Mouse (Mus musculus) adrenal gland, adult 2 months (tissue): ENCODE data around the gene Cfp. TPM values are rescaled to one million over a fixed set of nuclear protein-coding genes. Genes with fewer than 3 reads are reported as not detected.

Source experiments
- DNase-seq: peaks from one replicate; pipeline ENCODE4 v3.0.0; 2021
- long read RNA-seq: library from polyadenylated mRNA; stranded (forward); transcript quantifications from one replicate; pipeline ENCODE4 v2.0.0, GENCODE M21; 2021
- polyA plus RNA-seq: library from polyadenylated mRNA; depleted of rRNA; stranded (reverse); fragments of >200 nt; gene quantifications from 2 replicates; pipeline ENCODE4 v1.2.3, GENCODE M21; 2012; rRNA removed
- total RNA-seq, 2 experiments: library from RNA; stranded (reverse); gene quantifications; 2 replicates each; pipeline ENCODE4 v1.2.3; 2021

Gene Cfp
- 10 to 100 TPM; 11.6 to 12.1 TPM for total RNA-seq
- 23.6 and 24.0 TPM in 2 replicates for polyA plus RNA-seq
- long read RNA-seq, partial matches to known transcripts, result 0 of 2 reads
- long read RNA-seq, other reads (novel, unspliced or antisense), result 0 of 2 reads

- no peak for DNase-seq
Measured at GRCm38 (mm10) chrX:20931364-20931763, at the start of gene Cfp. TSS of gene Cfp (minus strand) at chrX:20931555.

- no peak for DNase-seq
Measured at GRCm38 (mm10) chrX:20980901-20981300, 49.5 kb upstream of the Cfp start.

GRCm38 (mm10) chrX:20961477-20962378 lies 30.4 kb upstream of the Cfp start, which contains the start of gene Uxt:
TSS of gene Uxt (minus strand) at chrX:20962017.
- DNase-seq, result peak; percentile 92

GRCm38 (mm10) chrX:20950191-20950880 lies 19.0 kb upstream of the Cfp start, which contains the start of gene Elk1:
TSS of gene Elk1 (minus strand) at chrX:20950608.
- peak; percentile 91 for DNase-seq

GRCm38 (mm10) chrX:20946055-20946454 lies 14.7 kb upstream of the Cfp start:
- DNase-seq, result peak; percentile 45

- DNase-seq, result no peak
Measured at GRCm38 (mm10) chrX:20931963-20932362, 608 bp upstream of the Cfp start.

GRCm38 (mm10) chrX:20929859-20930258 lies 1.5 kb downstream of the Cfp start:
- no peak for DNase-seq

GRCm38 (mm10) chrX:20924976-20925375 lies 6.4 kb downstream of the Cfp start:
- no peak for DNase-seq

- DNase-seq, result no peak
Measured at GRCm38 (mm10) chrX:20923506-20923905, 7.8 kb downstream of the Cfp start.

GRCm38 (mm10) chrX:20921366-20921765 lies 10.0 kb downstream of the Cfp start:
- DNase-seq, result no peak

- peak; percentile 87 for DNase-seq
Measured at GRCm38 (mm10) chrX:20920844-20921364, 10.5 kb downstream of the Cfp start, which contains the start of gene Syn1. TSS of gene Syn1 (minus strand) at chrX:20921004.

GRCm38 (mm10) chrX:20920249-20920843 lies 11.0 kb downstream of the Cfp start:
- DNase-seq, result no peak

- peak; percentile 11 for DNase-seq
Measured at GRCm38 (mm10) chrX:20915075-20915474, 16.3 kb downstream of the Cfp start.

- DNase-seq, result no peak
Measured at GRCm38 (mm10) chrX:20913726-20914125, 17.6 kb downstream of the Cfp start.

GRCm38 (mm10) chrX:20910074-20910473 lies 21.3 kb downstream of the Cfp start:
- DNase-seq, result no peak

Other genes with a start within 250 kb of the Cfp start
- gene Cdk16, start 243.6 kb downstream of the Cfp start, total RNA-seq, result 100 to 1,000 TPM; 145 to 176 TPM
- 244 and 254 TPM in 2 replicates for gene Cdk16, start 243.6 kb downstream of the Cfp start, polyA plus RNA-seq
- gene Usp11, start 227.6 kb downstream of the Cfp start, total RNA-seq, result 10 to 100 TPM; 23.4 to 25.5 TPM
- gene Usp11, start 227.6 kb downstream of the Cfp start, polyA plus RNA-seq, result 13.6 and 14.7 TPM in 2 replicates
- gene Araf, start 133.7 kb downstream of the Cfp start, total RNA-seq, result 100 to 1,000 TPM; 120 to 133 TPM
- 229 and 248 TPM in 2 replicates for gene Araf, start 133.7 kb downstream of the Cfp start, polyA plus RNA-seq
- 10 to 100 TPM; 20.7 to 45.5 TPM for gene Timp1, start 61.4 kb downstream of the Cfp start, total RNA-seq
- gene Timp1, start 61.4 kb downstream of the Cfp start, polyA plus RNA-seq, result 34.9 and 39.0 TPM in 2 replicates
- gene Syn1, start 10.6 kb downstream of the Cfp start, total RNA-seq, result 10 to 100 TPM in 1 of 2 experiments, 1 to 10 TPM in 1; 8.1 to 12.4 TPM
- 11.4 and 12.2 TPM in 2 replicates for gene Syn1, start 10.6 kb downstream of the Cfp start, polyA plus RNA-seq
- 10 to 100 TPM; 14.6 to 16.5 TPM for gene Elk1, start 19.1 kb upstream of the Cfp start, total RNA-seq
- gene Elk1, start 19.1 kb upstream of the Cfp start, polyA plus RNA-seq, result 34.3 and 35.0 TPM in 2 replicates
- 10 to 100 TPM; 35.9 to 42.6 TPM for gene Uxt, start 30.5 kb upstream of the Cfp start, total RNA-seq
- gene Uxt, start 30.5 kb upstream of the Cfp start, polyA plus RNA-seq, result 6.9 TPM in 2 replicates
- 1 to 10 TPM; 6.7 to 7.0 TPM for gene Zfp182, start 130.8 kb upstream of the Cfp start, total RNA-seq
- gene Zfp182, start 130.8 kb upstream of the Cfp start, polyA plus RNA-seq, result 0.13 and 0.22 TPM in 2 replicates
- not detected for gene Spaca5, start 136.9 kb upstream of the Cfp start, total RNA-seq
- gene Spaca5, start 136.9 kb upstream of the Cfp start, polyA plus RNA-seq, result not detected in 2 replicates
- gene Zfp300, start 158.0 kb upstream of the Cfp start, total RNA-seq, result 1 to 10 TPM; 1.5 to 2.5 TPM
- 0.03 and 0.08 TPM in 2 replicates for gene Zfp300, start 158.0 kb upstream of the Cfp start, polyA plus RNA-seq
- gene Ssxa1, start 184.3 kb upstream of the Cfp start, total RNA-seq, result not detected
- gene Ssxa1, start 184.3 kb upstream of the Cfp start, polyA plus RNA-seq, result not detected in 2 replicates
- gene Gm21876, start 244.1 kb upstream of the Cfp start, total RNA-seq, result not detected
- not detected in 2 replicates for gene Gm21876, start 244.1 kb upstream of the Cfp start, polyA plus RNA-seq